Mouse (Mus musculus) lung, postnatal 0 days (tissue): ENCODE results near the gene Nmd3. TPM values are rescaled to one million over a fixed set of nuclear protein-coding genes. Genes with fewer than 3 reads are reported as not detected.

Experiments used
- ATAC-seq: fragments of 200-750 bp; cut with Nextera tagmentation; 2 replicates; pipeline ENCODE4 v1.8.0; 2017; ENCODE audit warnings: moderate library complexity
- DNase-seq: peaks from one replicate; pipeline ENCODE4 v3.0.0-alpha.2; 2016; ENCODE audit warnings: low spot score
- H3K27ac ChIP-seq: fragments of 300-500 bp; sonication (generic); 2 replicates; pipeline ENCODE4 v1.5.1; 2014; ENCODE audit warnings: antibody characterized with exemption, mild to moderate bottlenecking, low read length, mixed read lengths
- H3K27me3 ChIP-seq: fragments of 300-500 bp; sonication (generic); replicated peaks from 2 replicates; pipeline ENCODE4 v1.6.1; 2014; ENCODE audit warnings: low read length, mixed read lengths; ENCODE audit not compliant: insufficient read depth
- H3K36me3 ChIP-seq: fragments of 300-500 bp; sonication (generic); 2 replicates; pipeline ENCODE4 v1.6.1; 2014; ENCODE audit warnings: low read length, mixed read lengths; ENCODE audit not compliant: insufficient read depth
- H3K4me1 ChIP-seq: fragments of 300-500 bp; sonication (generic); 2 replicates; pipeline ENCODE4 v1.6.1; 2014; ENCODE audit warnings: antibody characterized with exemption, low read depth, low read length, mixed read lengths; ENCODE audit not compliant: insufficient read depth
- H3K4me2 ChIP-seq: fragments of 300-500 bp; sonication (generic); replicated peaks from 2 replicates; pipeline ENCODE4 v1.6.1; 2014; ENCODE audit warnings: low read depth, mild to moderate bottlenecking, low read length, moderate library complexity, mixed read lengths
- H3K4me3 ChIP-seq: fragments of 300-500 bp; sonication (generic); 2 replicates; pipeline ENCODE4 v1.5.1; 2014; ENCODE audit warnings: low read depth, low read length
- H3K9ac ChIP-seq: fragments of 300-500 bp; sonication (generic); replicated peaks from 2 replicates; pipeline ENCODE4 v1.6.1; 2014; ENCODE audit warnings: low read depth, mild to moderate bottlenecking
- H3K9me3 ChIP-seq: fragments of 300-500 bp; sonication (generic); 2 replicates; pipeline ENCODE4 v1.6.1; 2016; ENCODE audit warnings: low read length, mixed read lengths
- CTCF ChIP-seq: IDR thresholded peaks from 2 replicates; pipeline ENCODE4 v1.5.1; 2016; ENCODE audit warnings: antibody characterized with exemption, mild to moderate bottlenecking
- EP300 ChIP-seq: IDR thresholded peaks from 2 replicates; pipeline ENCODE4 v1.6.1; 2016; ENCODE audit warnings: antibody characterized with exemption, mild to moderate bottlenecking, control low read depth
- WGBS: fragments of 180-500 bp; shearing (Covaris S2); extraction: QIAGEN DNeasy Blood & Tissue Kit; methylation state at CpG from one replicate; pipeline ENCODE4 v1.1.7; 2014; 5-methylcytosine and 5-hydroxymethylcytosine counted together
- polyA plus RNA-seq: library from polyadenylated mRNA; unstranded; fragments of >200 nt; fragmentation: Nextera tagmentation; extraction: Ambion mirVana; gene quantifications from 2 replicates; pipeline ENCODE4 v1.2.1, GENCODE M21; 2015

Nmd3 gene
- polyA plus RNA-seq: 69.4 and 70.9 TPM in 2 replicates

GRCm38 (mm10) chr3:69721814-69722186, at the start of gene Nmd3:
Gene Nmd3 (plus strand): TSS chr3:69721985.
- TF ChIP-seq EP300: no peak
- Histone ChIP-seq H3K27me3 (no peaks in the 10 kb centered on the region), H3K9me3 (no peaks in the 10 kb centered on the region), H3K4me1 (peaks cover 6% of the 10 kb centered on the region; the same call in 1 of the 2 replicates), H3K4me3 (peak within 1 kb of the TSS; percentile 91), H3K4me2 (peak within 1 kb of the TSS; percentile 76), H3K36me3 (no peaks in the 10 kb centered on the region), H3K9ac (peak within 1 kb of the TSS; percentile 96), H3K27ac (peak within 1 kb of the TSS; percentile 90)
- peak; percentile 98 for ATAC-seq
- DNase-seq: peak; percentile 97
- under 1% methylated on average over 21 of the region's 33 CpGs for WGBS

- TF ChIP-seq EP300: no peak
- TF ChIP-seq CTCF: no peak
- Histone ChIP-seq H3K4me3 (no peak overlapping the region), H3K4me1 (no peaks in the 10 kb centered on the region), H3K9ac (no peak overlapping the region), H3K36me3 (no peaks in the 10 kb centered on the region), H3K4me2 (no peak overlapping the region), H3K9me3 (no peaks in the 10 kb centered on the region), H3K27me3 (no peaks in the 10 kb centered on the region), H3K27ac (no peak overlapping the region)
- no peak for DNase-seq
- 93% methylated on average over 10 of the region's 10 CpGs for WGBS
- no peak for ATAC-seq
Observed at GRCm38 (mm10) chr3:69673351-69673750, 48.4 kb upstream of the Nmd3 start.

GRCm38 (mm10) chr3:69674206-69674605, 47.6 kb upstream of the Nmd3 start:
- no peak for DNase-seq
- Histone ChIP-seq H3K4me2 (no peak overlapping the region), H3K4me3 (no peak overlapping the region), H3K9ac (no peak overlapping the region), H3K4me1 (no peaks in the 10 kb centered on the region), H3K9me3 (no peaks in the 10 kb centered on the region), H3K36me3 (no peaks in the 10 kb centered on the region), H3K27ac (no peak overlapping the region), H3K27me3 (no peaks in the 10 kb centered on the region)
- TF ChIP-seq EP300 (no peak), CTCF (no peak)
- no peak for ATAC-seq
- WGBS: 52% methylated on average over 3 of the region's 3 CpGs

GRCm38 (mm10) chr3:69689791-69690190, 32.0 kb upstream of the Nmd3 start:
- Histone ChIP-seq H3K4me3 (no peak overlapping the region), H3K27ac (no peak overlapping the region), H3K9me3 (no peaks in the 10 kb centered on the region), H3K4me2 (no peak overlapping the region), H3K36me3 (no peaks in the 10 kb centered on the region), H3K4me1 (no peaks in the 10 kb centered on the region), H3K27me3 (no peaks in the 10 kb centered on the region), H3K9ac (no peak overlapping the region)
- ATAC-seq (peak; percentile 61), DNase-seq (peak; percentile 23)
- 34% methylated on average over 1 of the region's 1 CpGs for WGBS
- TF ChIP-seq EP300: no peak

GRCm38 (mm10) chr3:69690939-69691338, 30.8 kb upstream of the Nmd3 start:
- Histone ChIP-seq H3K9ac (no peak overlapping the region), H3K36me3 (no peaks in the 10 kb centered on the region), H3K9me3 (no peaks in the 10 kb centered on the region), H3K4me3 (no peak overlapping the region), H3K27ac (no peak overlapping the region), H3K4me2 (no peak overlapping the region), H3K4me1 (no peaks in the 10 kb centered on the region), H3K27me3 (no peaks in the 10 kb centered on the region)
- no peak for TF ChIP-seq EP300
- WGBS: 88% methylated on average over 2 of the region's 2 CpGs
- ATAC-seq (no peak), DNase-seq (no peak)

GRCm38 (mm10) chr3:69699851-69700500, 21.8 kb upstream of the Nmd3 start:
- Histone ChIP-seq H3K36me3 (no peaks in the 10 kb centered on the region), H3K27me3 (no peaks in the 10 kb centered on the region), H3K4me3 (no peak overlapping the region), H3K9ac (no peak overlapping the region), H3K4me1 (no peaks in the 10 kb centered on the region), H3K27ac (no peak overlapping the region), H3K4me2 (no peak overlapping the region), H3K9me3 (no peaks in the 10 kb centered on the region)
- no peak for TF ChIP-seq CTCF
- no peak for TF ChIP-seq EP300
- WGBS: 63% methylated on average over 6 of the region's 6 CpGs
- DNase-seq: no peak
- ATAC-seq: no peak

GRCm38 (mm10) chr3:69701905-69702304, 19.9 kb upstream of the Nmd3 start:
- peak; percentile 31 for DNase-seq
- Histone ChIP-seq H3K9ac (no peak overlapping the region), H3K4me3 (no peak overlapping the region), H3K9me3 (no peaks in the 10 kb centered on the region), H3K27me3 (no peaks in the 10 kb centered on the region), H3K4me2 (no peak overlapping the region), H3K36me3 (no peaks in the 10 kb centered on the region), H3K27ac (no peak overlapping the region), H3K4me1 (no peaks in the 10 kb centered on the region)
- 27% methylated on average over 1 of the region's 1 CpGs for WGBS
- no peak for ATAC-seq
- TF ChIP-seq EP300 (no peak), CTCF (peak; percentile 60)
